Mouse (Mus musculus) lung, postnatal 0 days (tissue): ENCODE data around the gene Nmral1. TPM values are rescaled to one million over a fixed set of nuclear protein-coding genes. Genes with fewer than 3 reads are reported as not detected.

Experiments
- ATAC-seq: fragments of 200-750 bp; cut with Nextera tagmentation; 2 replicates; pipeline ENCODE4 v1.8.0; 2017; ENCODE audit warnings: moderate library complexity
- DNase-seq: peaks from one replicate; pipeline ENCODE4 v3.0.0-alpha.2; 2016; ENCODE audit warnings: low spot score
- H3K27ac ChIP-seq: fragments of 300-500 bp; sonication (generic); 2 replicates; pipeline ENCODE4 v1.5.1; 2014; ENCODE audit warnings: antibody characterized with exemption, mild to moderate bottlenecking, low read length, mixed read lengths
- H3K27me3 ChIP-seq: fragments of 300-500 bp; sonication (generic); replicated peaks from 2 replicates; pipeline ENCODE4 v1.6.1; 2014; ENCODE audit warnings: low read length, mixed read lengths; ENCODE audit not compliant: insufficient read depth
- H3K36me3 ChIP-seq: fragments of 300-500 bp; sonication (generic); 2 replicates; pipeline ENCODE4 v1.6.1; 2014; ENCODE audit warnings: low read length, mixed read lengths; ENCODE audit not compliant: insufficient read depth
- H3K4me1 ChIP-seq: fragments of 300-500 bp; sonication (generic); 2 replicates; pipeline ENCODE4 v1.6.1; 2014; ENCODE audit warnings: antibody characterized with exemption, low read depth, low read length, mixed read lengths; ENCODE audit not compliant: insufficient read depth
- H3K4me2 ChIP-seq: fragments of 300-500 bp; sonication (generic); replicated peaks from 2 replicates; pipeline ENCODE4 v1.6.1; 2014; ENCODE audit warnings: low read depth, mild to moderate bottlenecking, low read length, moderate library complexity, mixed read lengths
- H3K4me3 ChIP-seq: fragments of 300-500 bp; sonication (generic); 2 replicates; pipeline ENCODE4 v1.5.1; 2014; ENCODE audit warnings: low read depth, low read length
- H3K9ac ChIP-seq: fragments of 300-500 bp; sonication (generic); replicated peaks from 2 replicates; pipeline ENCODE4 v1.6.1; 2014; ENCODE audit warnings: low read depth, mild to moderate bottlenecking
- H3K9me3 ChIP-seq: fragments of 300-500 bp; sonication (generic); 2 replicates; pipeline ENCODE4 v1.6.1; 2016; ENCODE audit warnings: low read length, mixed read lengths
- CTCF ChIP-seq: IDR thresholded peaks from 2 replicates; pipeline ENCODE4 v1.5.1; 2016; ENCODE audit warnings: antibody characterized with exemption, mild to moderate bottlenecking
- EP300 ChIP-seq: IDR thresholded peaks from 2 replicates; pipeline ENCODE4 v1.6.1; 2016; ENCODE audit warnings: antibody characterized with exemption, mild to moderate bottlenecking, control low read depth
- WGBS: fragments of 180-500 bp; shearing (Covaris S2); extraction: QIAGEN DNeasy Blood & Tissue Kit; methylation state at CpG from one replicate; pipeline ENCODE4 v1.1.7; 2014; 5-methylcytosine and 5-hydroxymethylcytosine counted together
- polyA plus RNA-seq: library from polyadenylated mRNA; unstranded; fragments of >200 nt; fragmentation: Nextera tagmentation; extraction: Ambion mirVana; gene quantifications from 2 replicates; pipeline ENCODE4 v1.2.1, GENCODE M21; 2015

Nmral1 gene
- polyA plus RNA-seq, 1 experiment from 2014 or later, result 7.1 TPM

DNA sequence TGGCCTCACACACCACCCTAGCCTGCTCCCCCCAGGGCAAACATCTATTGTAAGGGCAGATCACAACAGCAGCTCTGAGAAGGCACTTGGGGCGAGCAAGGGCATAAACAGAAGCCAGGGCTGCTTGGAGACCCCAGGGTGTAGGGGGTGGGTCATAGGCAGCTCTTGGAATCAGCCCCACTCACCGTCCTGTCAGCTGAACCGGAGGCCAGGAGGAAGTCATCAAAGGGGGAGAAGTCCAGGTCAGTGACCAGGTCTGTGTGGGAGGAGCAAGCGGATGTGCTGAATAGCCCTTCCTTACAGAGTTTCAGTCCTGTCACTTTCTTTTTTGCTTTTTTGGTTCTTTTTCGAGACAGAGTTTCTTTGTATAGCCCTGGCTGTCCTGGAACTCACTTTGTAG lies 48.8 kb downstream of the Nmral1 start:
- Histone ChIP-seq H3K9me3 (no peaks in the 10 kb centered on the region), H3K9ac (no peak overlapping the region), H3K4me2 (no peak overlapping the region), H3K4me3 (no peak overlapping the region), H3K36me3 (0 out of 2 replicates have a peak, but pooled peaks cover 6% of the 10 kb centered on the region), H3K27me3 (no peaks in the 10 kb centered on the region), H3K4me1 (no peaks in the 10 kb centered on the region), H3K27ac (no peak overlapping the region)
- WGBS, result 68% methylated on average over 5 of the region's 5 CpGs
- no peak for TF ChIP-seq EP300
- no peak for TF ChIP-seq CTCF
- no peak for ATAC-seq
- no peak for DNase-seq

DNA sequence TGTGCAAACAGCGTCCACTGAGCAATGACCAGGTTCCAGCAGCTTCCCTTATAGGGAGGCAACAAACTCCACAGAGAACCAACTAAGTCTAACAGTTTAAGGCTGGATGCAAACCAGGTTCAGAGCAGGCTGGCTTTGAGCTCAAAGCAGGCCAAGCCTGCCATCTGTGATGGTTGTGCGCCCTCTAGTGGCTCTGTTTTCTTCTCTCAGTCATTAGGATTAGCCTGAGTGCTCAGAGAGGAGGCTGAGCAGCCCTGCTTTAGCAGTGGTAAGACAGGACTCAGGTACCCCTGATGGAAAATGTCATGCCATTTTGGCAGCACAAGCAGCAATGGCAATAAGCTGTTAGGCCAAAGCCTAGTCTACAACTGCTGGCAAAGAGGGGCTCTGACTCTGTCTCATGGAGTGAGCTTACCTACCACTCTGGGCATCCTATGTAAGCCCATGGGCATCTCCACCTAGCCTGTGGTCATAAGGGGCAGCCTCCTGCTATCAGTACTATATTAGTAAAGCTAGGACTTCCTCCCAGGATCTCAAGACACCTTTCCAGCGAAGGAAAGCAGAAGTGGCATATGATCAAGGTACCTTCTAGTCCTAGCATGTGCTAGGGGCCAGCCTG lies 51.9 kb downstream of the Nmral1 start:
- WGBS, result 25% methylated on average over 3 of the region's 3 CpGs
- TF ChIP-seq EP300 (no peak), CTCF (peak; percentile 94)
- Histone ChIP-seq H3K4me1 (no peaks in the 10 kb centered on the region), H3K4me3 (no peak overlapping the region), H3K27ac (no peak overlapping the region), H3K27me3 (no peaks in the 10 kb centered on the region), H3K36me3 (0 out of 2 replicates have a peak, but pooled peaks cover 10% of the 10 kb centered on the region), H3K9me3 (no peaks in the 10 kb centered on the region), H3K9ac (no peak overlapping the region), H3K4me2 (no peak overlapping the region)
- DNase-seq (peak; percentile 91), ATAC-seq (peak; percentile 90)

- no peak for ATAC-seq
- no peak for TF ChIP-seq CTCF
- no peak for TF ChIP-seq EP300
Measured at GRCm38 (mm10) chr16:4665726-4666125, 53.4 kb downstream of the Nmral1 start.

GRCm38 (mm10) chr16:4663806-4664205 lies 55.4 kb downstream of the Nmral1 start:
- Histone ChIP-seq H3K4me2 (no peak overlapping the region), H3K27me3 (no peaks in the 10 kb centered on the region), H3K9ac (no peak overlapping the region), H3K27ac (no peak overlapping the region), H3K9me3 (no peaks in the 10 kb centered on the region), H3K4me1 (0 out of 2 replicates have a peak, but pooled peaks cover 5% of the 10 kb centered on the region), H3K4me3 (no peak overlapping the region), H3K36me3 (0 out of 2 replicates have a peak, but pooled peaks cover 9% of the 10 kb centered on the region)
- WGBS, result 82% methylated on average over 2 of the region's 2 CpGs
- DNase-seq (no peak), ATAC-seq (no peak)
- TF ChIP-seq EP300, result no peak
- no peak for TF ChIP-seq CTCF

More at GRCm38 (mm10) chr16:4665726-4666125, 53.4 kb downstream of the Nmral1 start:
- no peak for DNase-seq
- no peak overlapping the region for H3K9ac ChIP-seq
- no peaks in the 10 kb centered on the region for H3K9me3 ChIP-seq
- no peak overlapping the region for H3K4me2 ChIP-seq
- no peak overlapping the region for H3K4me3 ChIP-seq
- whole genome bisulfite sequencing, result 88% methylated on average over 2 of the region's 2 CpGs
- H3K27me3 ChIP-seq, result no peaks in the 10 kb centered on the region
- H3K4me1 ChIP-seq, result no peaks in the 10 kb centered on the region
- H3K27ac ChIP-seq, result no peak overlapping the region
- 0 out of 2 replicates have a peak, but pooled peaks cover 10% of the 10 kb centered on the region for H3K36me3 ChIP-seq

- Histone ChIP-seq H3K27ac (no peak overlapping the region), H3K9ac (no peak overlapping the region), H3K4me2 (no peak overlapping the region), H3K27me3 (no peaks in the 10 kb centered on the region), H3K4me3 (no peak overlapping the region), H3K36me3 (0 out of 2 replicates have a peak, but pooled peaks cover 4% of the 10 kb centered on the region), H3K9me3 (no peaks in the 10 kb centered on the region), H3K4me1 (0 out of 2 replicates have a peak, but pooled peaks cover 5% of the 10 kb centered on the region)
- TF ChIP-seq EP300 (no peak), CTCF (no peak)
- ATAC-seq (no peak), DNase-seq (no peak)
- WGBS, result 84% methylated on average over 2 of the region's 2 CpGs
Measured at GRCm38 (mm10) chr16:4661605-4662004, 57.6 kb downstream of the Nmral1 start.

Other genes with a start within 250 kb of the Nmral1 start
- 5.5 and 6.6 TPM in 2 replicates for gene Srl, start 177.5 kb downstream of the Nmral1 start, polyA plus RNA-seq
- 5.7 and 6.4 TPM in 2 replicates for gene Tfap4, start 159.5 kb downstream of the Nmral1 start, polyA plus RNA-seq
- 20.7 and 26.5 TPM in 2 replicates for gene Glis2, start 124.6 kb downstream of the Nmral1 start, polyA plus RNA-seq
- 76.2 and 78.4 TPM in 2 replicates for gene Pam16, start 94.4 kb downstream of the Nmral1 start, polyA plus RNA-seq
- gene Vasn, start 79.4 kb downstream of the Nmral1 start, polyA plus RNA-seq, result 17.4 and 18.0 TPM in 2 replicates
- 37.8 and 38.9 TPM in 2 replicates for gene Dnaja3, start 79.4 kb downstream of the Nmral1 start, polyA plus RNA-seq
- gene Coro7, start 39.6 kb downstream of the Nmral1 start, polyA plus RNA-seq, result 8.7 and 9.0 TPM in 2 replicates
- gene Hmox2, start 7.0 kb upstream of the Nmral1 start, polyA plus RNA-seq, result 92.4 and 97.9 TPM in 2 replicates
- 57.5 and 68.2 TPM in 2 replicates for gene Cdip1, start 70.9 kb upstream of the Nmral1 start, polyA plus RNA-seq
- gene 4930562C15Rik, start 116.1 kb upstream of the Nmral1 start, polyA plus RNA-seq, result 2.2 and 2.4 TPM in 2 replicates
- 33.7 and 39.5 TPM in 2 replicates for gene Ubald1, start 161.0 kb upstream of the Nmral1 start, polyA plus RNA-seq
- gene Mgrn1, start 166.9 kb upstream of the Nmral1 start, polyA plus RNA-seq, result 75.6 and 76.7 TPM in 2 replicates
- gene Nudt16l1, start 219.4 kb upstream of the Nmral1 start, polyA plus RNA-seq, result 87.6 and 92.0 TPM in 2 replicates
- 41.0 and 43.4 TPM in 2 replicates for gene Anks3, start 244.8 kb upstream of the Nmral1 start, polyA plus RNA-seq